Mouse (Mus musculus): ENCODE results near the gene Sec14l3. TPM values are rescaled to one million over a fixed set of nuclear protein-coding genes. Genes with fewer than 3 reads are reported as not detected.
"Not testable (repeated sequence)": the region's sequence is repeated elsewhere in the genome, so short reads cannot be mapped to it uniquely, and the experiment has no call there.

The Sec14l3 gene
- not detected in 2 replicates for polyA plus RNA-seq (2016; fragmentation: Nextera tagmentation; extraction: Ambion mirVana)

DNA sequence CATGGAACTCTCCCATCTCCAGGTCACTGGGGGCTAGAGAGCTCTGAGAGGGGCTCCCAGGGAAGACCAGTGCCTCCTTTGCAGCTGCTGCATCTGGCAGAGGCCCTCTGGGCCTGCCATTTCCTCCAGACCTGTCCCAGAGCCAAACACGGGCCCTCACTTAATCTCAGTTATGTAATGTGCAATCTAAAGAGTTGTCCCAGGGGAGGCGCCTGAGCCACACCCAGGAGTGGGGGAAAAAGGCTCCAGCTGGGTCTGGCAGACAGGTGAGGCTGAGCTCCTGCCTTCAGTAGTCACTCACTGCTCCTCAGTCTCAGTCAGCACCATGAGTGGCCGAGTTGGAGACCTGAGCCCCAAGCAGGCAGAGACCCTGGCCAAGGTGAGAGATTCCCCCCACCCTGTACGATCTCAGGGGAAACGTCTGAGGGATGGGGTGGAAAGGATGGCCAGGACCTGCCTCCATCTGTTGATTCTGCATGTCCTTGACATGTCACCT lies at the start of gene Sec14l3:
Sec14l3 (plus strand) TSS at position 215 of the 496 bp plus-strand sequence.
- no peaks in the 10 kb centered on the region for H3K9me3 ChIP-seq
- H3K27ac ChIP-seq (replicated peaks), result no peak within 1 kb of the TSS
- H3K4me1 ChIP-seq, result peaks cover 9% of the 10 kb centered on the region
- no peaks in the 10 kb centered on the region for H3K36me3 ChIP-seq (replicated peaks)
- 68% methylated on average over 5 of the region's 5 CpGs for WGBS
- no peaks in the 10 kb centered on the region for H3K27me3 ChIP-seq (replicated peaks; ENCODE audit: low read depth, poor library complexity, severe bottlenecking)
- no peak for DNase-seq (ENCODE audit: low spot score)
- no peak within 1 kb of the TSS for H3K4me3 ChIP-seq

DNA sequence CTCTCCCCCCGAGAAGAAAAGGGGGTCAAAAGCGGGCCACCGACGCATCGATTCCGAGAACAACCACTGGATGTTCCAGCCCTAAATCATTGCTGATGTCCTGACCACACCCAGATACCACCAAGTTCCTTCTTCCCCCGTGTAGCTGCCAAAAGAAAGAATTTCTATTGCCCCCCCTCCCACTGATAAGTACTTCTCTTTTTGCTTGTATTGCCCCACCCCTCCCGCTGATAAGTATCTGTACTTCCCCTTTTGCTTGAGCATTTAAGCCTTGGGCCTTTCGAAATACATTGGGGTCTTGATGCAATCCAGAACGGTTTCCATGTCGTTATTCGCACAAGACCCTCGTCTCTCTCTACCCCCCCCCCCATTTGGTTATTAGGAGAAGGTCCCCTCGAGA lies 48.8 kb upstream of the Sec14l3 start:
- H3K4me1 ChIP-seq; H3K4me3 ChIP-seq; DNase-seq (ENCODE audit: low spot score); H3K27ac ChIP-seq (replicated peaks); H3K9me3 ChIP-seq; H3K27me3 ChIP-seq (replicated peaks; ENCODE audit: low read depth, poor library complexity, severe bottlenecking); H3K36me3 ChIP-seq (replicated peaks): not testable (repeated sequence)
- WGBS, result 86% methylated on average over 14 of the region's 14 CpGs

DNA sequence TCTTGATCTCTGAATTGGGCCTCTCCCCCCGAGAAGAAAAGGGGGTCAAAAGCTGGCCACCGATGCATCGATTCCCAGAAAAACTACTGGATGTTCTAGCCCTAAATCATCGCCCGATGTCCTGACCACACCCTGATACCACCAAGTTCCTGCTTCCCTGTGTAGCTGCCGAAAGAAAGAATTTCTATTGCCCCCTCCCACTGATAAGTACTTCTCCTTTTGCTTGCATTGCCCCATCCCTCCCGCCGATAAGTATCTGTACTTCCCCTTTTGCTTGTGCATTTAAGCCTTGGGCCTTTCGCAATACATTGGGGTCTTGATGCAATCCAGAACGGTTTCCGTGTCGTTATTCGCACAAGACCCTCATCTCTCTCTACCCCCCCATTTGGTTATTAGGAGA lies 42.5 kb upstream of the Sec14l3 start:
- H3K4me1 ChIP-seq; DNase-seq (ENCODE audit: low spot score); H3K4me3 ChIP-seq; H3K27me3 ChIP-seq (replicated peaks; ENCODE audit: low read depth, poor library complexity, severe bottlenecking); H3K9me3 ChIP-seq; H3K36me3 ChIP-seq (replicated peaks); H3K27ac ChIP-seq (replicated peaks): not testable (repeated sequence)
- WGBS, result 91% methylated on average over 13 of the region's 13 CpGs

DNA sequence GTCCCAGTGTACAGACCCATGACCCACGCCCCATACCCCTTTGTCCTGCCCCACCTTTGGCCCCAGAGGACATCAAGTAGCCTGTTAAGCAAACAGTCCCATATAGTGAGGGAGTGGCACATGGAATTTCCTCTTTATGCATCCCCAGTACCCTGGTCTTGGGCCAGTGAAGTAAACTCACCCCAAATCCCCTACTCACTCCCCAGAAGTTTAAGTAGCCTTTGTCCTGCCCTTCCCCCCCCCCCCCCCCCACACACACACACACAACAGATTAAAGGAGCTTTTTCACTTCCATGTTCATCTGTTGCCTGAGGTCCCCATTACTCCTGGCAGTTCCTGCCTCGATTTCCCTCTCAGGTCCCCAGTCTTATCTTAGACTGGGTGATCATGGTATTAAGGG lies 41.3 kb upstream of the Sec14l3 start:
- Histone ChIP-seq H3K36me3 (replicated peaks) (no peaks in the 10 kb centered on the region), H3K9me3 (no peaks in the 10 kb centered on the region), H3K27me3 (replicated peaks; ENCODE audit: low read depth, poor library complexity, severe bottlenecking) (no peaks in the 10 kb centered on the region), H3K4me1 (no peaks in the 10 kb centered on the region), H3K27ac (replicated peaks) (no peak overlapping the region), H3K4me3 (no peak overlapping the region)
- DNase-seq (ENCODE audit: low spot score), result no peak
- 75% methylated on average over 2 of the region's 2 CpGs for WGBS

DNA sequence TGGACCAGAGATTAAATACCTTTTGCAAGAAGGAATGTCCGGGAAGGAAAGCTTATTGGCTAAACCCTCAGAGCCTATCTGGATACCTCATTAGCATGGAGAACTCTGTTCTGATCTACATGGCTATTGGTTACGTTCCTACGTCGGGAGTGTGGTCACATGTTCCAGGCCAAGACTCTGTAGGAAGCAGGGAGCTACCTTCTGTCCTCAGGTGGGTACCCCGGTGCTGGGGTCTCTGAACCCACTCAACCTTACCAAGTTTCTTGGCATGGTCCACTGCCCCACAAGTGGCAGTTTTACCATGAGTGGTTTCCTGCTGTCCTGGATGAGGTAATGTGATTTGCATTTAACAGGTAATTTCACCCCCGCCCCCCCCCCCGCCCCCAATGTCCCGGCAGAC lies 37.6 kb upstream of the Sec14l3 start:
- no peak overlapping the region for H3K27ac ChIP-seq (replicated peaks)
- no peak for DNase-seq (ENCODE audit: low spot score)
- WGBS, result 79% methylated on average over 8 of the region's 8 CpGs
- H3K4me3 ChIP-seq, result no peak overlapping the region
- H3K27me3 ChIP-seq (replicated peaks; ENCODE audit: low read depth, poor library complexity, severe bottlenecking), result peaks cover 14% of the 10 kb centered on the region
- no peaks in the 10 kb centered on the region for H3K36me3 ChIP-seq (replicated peaks)
- H3K9me3 ChIP-seq, result no peaks in the 10 kb centered on the region
- H3K4me1 ChIP-seq, result peaks cover 2% of the 10 kb centered on the region; the same call in 1 of the 2 replicates

DNA sequence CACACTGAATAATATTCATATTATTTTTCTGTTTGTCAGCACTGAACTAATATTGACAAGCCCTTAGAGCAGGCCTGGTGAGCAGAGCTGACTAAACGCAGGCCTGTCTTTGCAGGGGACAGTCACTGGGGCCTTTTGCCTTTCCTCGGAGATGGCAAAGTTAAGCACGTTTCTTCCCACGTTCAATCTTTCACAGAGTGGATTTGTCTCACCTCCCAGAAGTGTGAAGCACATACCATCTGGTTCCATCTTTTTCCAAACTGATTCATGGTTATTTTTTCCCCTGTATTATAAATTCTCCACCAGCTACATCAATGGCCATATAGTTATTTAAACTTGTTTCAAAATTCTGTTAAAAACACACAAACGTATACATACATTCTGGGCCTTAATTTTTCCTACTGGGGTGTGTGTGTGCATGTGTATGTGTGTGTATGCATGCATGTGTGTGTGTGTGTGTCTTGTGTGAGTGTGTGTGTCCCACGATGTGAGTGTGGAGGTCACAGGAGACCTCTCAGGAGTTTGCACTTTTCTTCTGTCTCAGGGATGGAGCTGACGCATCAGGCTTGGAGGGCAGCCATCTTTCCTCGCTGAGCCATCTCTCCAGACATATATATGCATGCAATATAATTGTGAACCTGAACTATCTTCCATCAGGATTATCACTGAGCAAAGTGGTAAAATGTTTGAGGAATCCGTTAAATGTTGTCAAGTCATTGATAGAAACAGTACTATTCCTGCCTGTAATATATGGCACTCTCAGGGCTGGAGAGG lies 36.9 kb upstream of the Sec14l3 start:
- DNase-seq (ENCODE audit: low spot score), result no peak
- H3K27me3 ChIP-seq (replicated peaks; ENCODE audit: low read depth, poor library complexity, severe bottlenecking), result peaks cover 20% of the 10 kb centered on the region
- 80% methylated on average over 9 of the region's 9 CpGs for WGBS
- peaks cover 2% of the 10 kb centered on the region; the same call in 1 of the 2 replicates for H3K4me1 ChIP-seq
- no peak overlapping the region for H3K4me3 ChIP-seq
- no peak overlapping the region for H3K27ac ChIP-seq (replicated peaks)
- H3K9me3 ChIP-seq, result no peaks in the 10 kb centered on the region
- no peaks in the 10 kb centered on the region for H3K36me3 ChIP-seq (replicated peaks)

DNA sequence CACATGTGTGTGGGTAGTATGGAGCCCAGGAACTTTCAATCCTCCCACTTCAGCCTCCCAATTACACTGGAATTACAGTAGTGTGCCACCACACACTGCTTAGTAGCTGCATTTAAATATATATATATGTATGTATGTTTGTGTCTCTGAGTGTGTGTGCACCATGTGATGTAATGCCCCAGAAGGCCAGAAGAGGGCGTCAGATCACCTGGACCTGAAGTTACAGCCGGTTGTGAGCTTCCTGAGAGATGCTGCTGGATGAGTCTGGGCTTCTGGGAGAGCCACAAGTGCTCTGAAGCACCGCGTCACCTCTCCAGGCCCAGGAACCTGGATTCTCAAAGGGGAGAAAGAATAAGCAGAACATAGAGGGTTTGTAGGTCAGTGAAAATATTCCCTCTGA lies 35.3 kb upstream of the Sec14l3 start:
- H3K27ac ChIP-seq (replicated peaks), result no peak overlapping the region
- no peak for DNase-seq (ENCODE audit: low spot score)
- no peak overlapping the region for H3K4me3 ChIP-seq
- no peaks in the 10 kb centered on the region for H3K36me3 ChIP-seq (replicated peaks)
- peaks cover 20% of the 10 kb centered on the region for H3K27me3 ChIP-seq (replicated peaks; ENCODE audit: low read depth, poor library complexity, severe bottlenecking)
- WGBS, result 71% methylated on average over 4 of the region's 4 CpGs
- H3K9me3 ChIP-seq, result no peaks in the 10 kb centered on the region
- H3K4me1 ChIP-seq, result peaks cover 2% of the 10 kb centered on the region; the same call in 1 of the 2 replicates

DNA sequence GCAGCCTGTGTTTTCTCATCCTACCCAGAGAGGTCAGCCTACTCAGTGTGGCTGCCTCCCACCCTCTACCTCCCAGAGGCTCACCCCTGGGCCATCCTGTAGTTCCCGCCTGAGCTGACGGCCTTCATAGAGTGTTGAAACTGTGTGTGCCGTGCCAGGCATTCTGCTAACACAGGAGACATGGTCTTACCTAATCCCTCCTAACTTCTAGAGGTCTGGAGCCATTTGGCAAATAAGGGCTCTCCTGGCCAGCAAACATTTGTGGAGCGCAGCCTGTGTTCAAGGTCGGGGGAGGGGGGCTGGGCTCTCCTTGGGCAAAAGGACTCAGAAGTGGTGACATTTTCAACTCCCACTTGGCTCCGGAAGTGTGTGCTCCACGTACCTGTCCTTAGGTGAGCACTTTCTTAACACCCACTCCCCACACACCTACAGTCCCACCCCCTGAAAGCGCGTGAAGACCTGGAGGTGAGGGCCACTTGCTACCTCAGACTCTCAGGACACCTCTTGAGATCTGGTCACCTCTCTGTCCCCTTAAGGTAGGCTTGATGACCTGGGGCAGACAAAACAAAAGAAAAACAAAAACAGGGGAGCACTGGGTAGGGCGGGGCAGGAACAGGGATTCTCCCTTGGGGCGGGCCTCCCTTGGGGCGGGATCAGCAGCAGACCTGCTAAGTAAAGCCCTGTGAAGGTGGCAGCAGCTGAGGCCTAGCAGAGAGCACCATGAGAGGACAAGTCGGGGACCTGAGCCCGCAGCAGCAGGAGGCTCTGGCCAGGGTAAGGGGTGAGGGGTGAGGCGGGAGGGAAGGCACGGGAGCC lies 33.3 kb upstream of the Sec14l3 start, which contains the start of gene Sec14l4:
Sec14l4 (plus strand) TSS at position 337 of the 816 bp plus-strand sequence.
- DNase-seq (ENCODE audit: low spot score), result no peak
- 34% methylated on average over 16 of the region's 16 CpGs for WGBS
- no peak within 1 kb of the TSS for H3K27ac ChIP-seq (replicated peaks)

DNA sequence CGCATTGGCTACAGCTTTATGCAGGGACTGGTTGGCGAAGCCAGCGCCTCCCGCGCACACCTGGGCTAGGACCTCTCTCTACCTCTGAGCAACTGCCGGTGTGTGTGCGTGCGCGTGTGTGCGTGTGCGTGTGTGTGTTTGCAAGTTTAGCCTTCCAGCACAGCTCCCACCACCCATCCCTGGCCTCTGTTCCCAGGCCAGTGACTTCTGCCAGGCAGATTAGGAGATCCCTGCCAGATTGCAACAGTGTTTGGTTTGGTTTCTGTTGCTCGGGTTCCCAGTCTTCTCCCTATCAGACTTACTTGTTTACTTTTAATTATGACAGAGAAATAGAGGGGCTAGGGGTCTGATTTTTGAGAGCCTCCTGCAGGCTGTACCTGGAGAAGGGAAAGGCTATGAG lies 32.7 kb upstream of the Sec14l3 start:
- Histone ChIP-seq H3K36me3 (replicated peaks) (no peaks in the 10 kb centered on the region), H3K4me3 (no peak overlapping the region), H3K27ac (replicated peaks) (no peak overlapping the region), H3K9me3 (no peaks in the 10 kb centered on the region), H3K4me1 (peaks cover 2% of the 10 kb centered on the region; the same call in 1 of the 2 replicates), H3K27me3 (replicated peaks; ENCODE audit: low read depth, poor library complexity, severe bottlenecking) (peaks cover 20% of the 10 kb centered on the region)
- 30% methylated on average over 12 of the region's 12 CpGs for WGBS
- DNase-seq (ENCODE audit: low spot score), result no peak

More for the DNA sequence above, 33.3 kb upstream of the Sec14l3 start, which contains the start of gene Sec14l4:
- Histone ChIP-seq H3K27me3 (replicated peaks; ENCODE audit: low read depth, poor library complexity, severe bottlenecking) (peaks cover 20% of the 10 kb centered on the region), H3K4me3 (no peak within 1 kb of the TSS), H3K36me3 (replicated peaks) (no peaks in the 10 kb centered on the region), H3K9me3 (no peaks in the 10 kb centered on the region), H3K4me1 (peaks cover 2% of the 10 kb centered on the region; the same call in 1 of the 2 replicates)

DNA sequence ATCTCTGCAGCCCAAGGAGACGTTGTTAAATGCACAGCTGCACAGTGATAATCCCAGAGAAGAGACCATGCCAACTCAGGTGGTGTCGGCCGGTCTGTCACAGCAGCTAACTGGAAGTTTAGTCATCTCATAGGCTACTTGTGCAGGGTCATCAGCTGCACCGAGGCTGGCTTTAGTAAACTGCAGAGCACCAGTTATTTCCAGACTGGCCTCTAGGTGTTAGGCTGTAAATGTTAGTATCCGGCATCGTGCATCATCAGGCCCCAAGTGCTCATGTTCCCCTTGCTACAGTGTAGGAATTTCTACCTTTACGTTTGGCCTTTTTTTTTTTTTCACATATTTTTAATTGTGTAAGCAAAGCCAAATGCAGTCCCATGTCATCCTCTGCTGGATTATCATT lies 31.2 kb upstream of the Sec14l3 start:
- Histone ChIP-seq H3K4me1 (peaks cover 2% of the 10 kb centered on the region; the same call in 1 of the 2 replicates), H3K27me3 (replicated peaks; ENCODE audit: low read depth, poor library complexity, severe bottlenecking) (peaks cover 20% of the 10 kb centered on the region), H3K36me3 (replicated peaks) (no peaks in the 10 kb centered on the region), H3K27ac (replicated peaks) (no peak overlapping the region), H3K4me3 (no peak overlapping the region), H3K9me3 (no peaks in the 10 kb centered on the region)
- no peak for DNase-seq (ENCODE audit: low spot score)
- 73% methylated on average over 7 of the region's 7 CpGs for WGBS

DNA sequence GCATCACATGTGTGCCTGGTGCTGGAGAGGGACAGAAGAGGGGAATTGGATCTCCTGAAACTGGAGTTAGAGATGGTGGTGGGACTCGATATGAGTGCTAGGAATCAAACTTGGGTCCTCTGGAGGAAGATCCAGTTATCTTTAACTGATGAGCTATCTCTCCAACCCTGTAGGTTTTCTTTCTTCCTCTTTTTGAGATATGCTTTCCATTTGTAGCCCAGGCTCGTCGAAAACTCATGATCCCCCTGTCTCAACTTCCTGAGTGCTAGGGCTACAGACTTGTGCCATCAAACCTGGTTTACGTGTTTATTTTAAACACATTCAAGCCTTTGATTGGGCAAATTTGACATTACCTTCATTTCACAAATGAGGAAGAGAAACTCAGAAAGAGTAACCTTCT lies 30.5 kb upstream of the Sec14l3 start:
- Histone ChIP-seq H3K27me3 (replicated peaks; ENCODE audit: low read depth, poor library complexity, severe bottlenecking) (peaks cover 20% of the 10 kb centered on the region), H3K36me3 (replicated peaks) (no peaks in the 10 kb centered on the region), H3K27ac (replicated peaks) (no peak overlapping the region), H3K9me3 (no peaks in the 10 kb centered on the region), H3K4me1 (peaks cover 2% of the 10 kb centered on the region; the same call in 1 of the 2 replicates), H3K4me3 (no peak overlapping the region)
- 88% methylated on average over 4 of the region's 4 CpGs for WGBS
- DNase-seq (ENCODE audit: low spot score), result no peak

DNA sequence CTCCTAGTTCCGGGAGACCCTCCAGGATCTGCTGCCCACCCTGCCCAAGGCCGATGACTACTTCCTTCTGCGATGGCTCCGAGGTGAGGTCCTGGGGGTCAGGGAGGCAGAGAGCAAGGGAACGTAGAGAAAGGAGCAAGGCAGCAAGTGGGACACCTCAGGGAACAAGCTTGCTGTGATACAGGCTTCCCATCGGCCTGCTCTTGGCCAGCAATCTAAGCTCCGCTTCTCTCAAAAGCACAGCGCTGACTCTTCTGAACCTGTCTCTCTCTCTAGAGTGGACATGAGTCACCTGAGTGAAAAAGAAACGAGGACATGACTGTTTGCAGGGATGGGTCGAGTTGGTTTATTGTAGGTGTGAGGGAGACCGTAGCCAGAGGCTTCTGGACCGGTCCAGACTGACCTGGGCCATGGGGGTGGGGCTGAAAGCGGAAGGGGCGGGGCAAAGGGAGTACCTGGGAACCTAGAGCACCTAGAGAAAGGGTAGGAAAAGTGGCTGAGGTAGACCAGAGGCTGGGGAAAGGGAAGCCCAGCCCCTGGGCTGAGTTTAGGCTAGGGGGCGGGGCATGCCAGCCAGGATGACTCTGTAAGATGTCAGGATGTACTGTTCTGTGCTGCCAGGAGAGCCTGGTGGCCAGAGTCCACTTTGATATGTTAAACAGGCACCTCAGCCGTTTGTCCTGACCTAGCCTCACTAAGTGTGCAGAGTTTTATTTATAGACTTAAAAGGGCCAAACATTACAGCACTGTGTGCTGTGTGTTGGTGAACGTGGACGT lies 29.3 kb upstream of the Sec14l3 start:
- 72% methylated on average over 18 of the region's 18 CpGs for WGBS
- no peaks in the 10 kb centered on the region for H3K36me3 ChIP-seq (replicated peaks)
- peaks cover 2% of the 10 kb centered on the region; the same call in 1 of the 2 replicates for H3K4me1 ChIP-seq
- peaks cover 20% of the 10 kb centered on the region for H3K27me3 ChIP-seq (replicated peaks; ENCODE audit: low read depth, poor library complexity, severe bottlenecking)
- no peak overlapping the region for H3K27ac ChIP-seq (replicated peaks)
- no peak overlapping the region for H3K4me3 ChIP-seq
- no peak for DNase-seq (ENCODE audit: low spot score)
- H3K9me3 ChIP-seq, result no peaks in the 10 kb centered on the region

Measured in embryonic facial prominence, embryonic 10.5 days (tissue).